In genomic region chrX:73586181-73586580, GRCm38 (mm10) we compare ENCODE assay signal across 18 mouse cellular contexts. TPM values are rescaled to one million over a fixed set of nuclear protein-coding genes. Genes with fewer than 3 reads are reported as not detected.
DNase-seq lines count a peak whose midpoint lies in the region.
"Had no signal": no experiment of that assay in that cellular context is flagged by ENCODE, and none has a peak within 500 bp of the region (broad histone marks: within the 10 kb centered on the region; RNA-seq: fewer than 3 reads in every experiment).

No protein-coding gene starts in this region.

- DNase-seq in adrenal gland, adult (ENCODE audit: inconsistent age in 2 of 2, low spot score in 1 of 2): peak; percentile 26 to 70
- no peak for DNase-seq in adrenal gland, adult 18-20 months (ENCODE audit: low spot score in 2 of 2)
- peak; percentile 22 for DNase-seq in gastrocnemius, adult 18-20 months (ENCODE audit: low spot score)
- no peak for DNase-seq in gastrocnemius, postnatal 10 days
- peak; percentile 18 for DNase-seq in gastrocnemius, postnatal 25 days
- no peak for DNase-seq in gastrocnemius, postnatal 4 days (ENCODE audit: low spot score in 2 of 2)
- peak; percentile 66 for DNase-seq in adipocyte (ENCODE audit: low spot score)
- no peak for DNase-seq in retina, embryonic 14.5 days (ENCODE audit: low spot score)
- DNase-seq: adrenal gland, adult 8-10 months; adrenal gland, postnatal 14 days; B cell, adult 2 months; cerebellum, adult 11 months; cerebellum, adult 18-20 months; cerebellum, adult 8-10 months; cerebellum, adult 9-11 months; cerebellum, postnatal 14 days; cerebellum, postnatal 36 days; embryo, embryonic 11 days had no signal

RNA-seq across cellular contexts. Expression of gene Dusp9, which starts 53.0 kb away (rescaled TPM):
- under 1 TPM; 0.20 to 0.35 TPM for total RNA-seq in adrenal gland, adult 18-20 months (2021)
- not detected for total RNA-seq in gastrocnemius, adult 18-20 months (2021)
- under 1 TPM; 0.09 to 0.11 TPM for total RNA-seq in gastrocnemius, postnatal 10 days (2021)
- total RNA-seq in gastrocnemius, postnatal 25 days (2021): not detected
- under 1 TPM; 0.12 to 0.41 TPM for total RNA-seq in gastrocnemius, postnatal 4 days (2021)

Comparison
In these comparisons a context has a peak if more than half of its experiments do, and no peak if none do; other contexts are left out.
1. DNase-seq: peak in adrenal gland, adult (2 of 2), gastrocnemius, adult 18-20 months (single experiment), gastrocnemius, postnatal 25 days (single experiment) and adipocyte (single experiment); none in adrenal gland, adult 18-20 months (0 of 2), gastrocnemius, postnatal 10 days (single experiment), gastrocnemius, postnatal 4 days (0 of 2) and retina, embryonic 14.5 days (single experiment).